Mouse (Mus musculus): ENCODE measurements at regions not wholly inside any gene's neighbourhood (a gene's known extent, or its start where the extent isn't known, plus 50 kb on each side); places are given as distances from the start of the nearest gene placed in this dataset.

DNA sequence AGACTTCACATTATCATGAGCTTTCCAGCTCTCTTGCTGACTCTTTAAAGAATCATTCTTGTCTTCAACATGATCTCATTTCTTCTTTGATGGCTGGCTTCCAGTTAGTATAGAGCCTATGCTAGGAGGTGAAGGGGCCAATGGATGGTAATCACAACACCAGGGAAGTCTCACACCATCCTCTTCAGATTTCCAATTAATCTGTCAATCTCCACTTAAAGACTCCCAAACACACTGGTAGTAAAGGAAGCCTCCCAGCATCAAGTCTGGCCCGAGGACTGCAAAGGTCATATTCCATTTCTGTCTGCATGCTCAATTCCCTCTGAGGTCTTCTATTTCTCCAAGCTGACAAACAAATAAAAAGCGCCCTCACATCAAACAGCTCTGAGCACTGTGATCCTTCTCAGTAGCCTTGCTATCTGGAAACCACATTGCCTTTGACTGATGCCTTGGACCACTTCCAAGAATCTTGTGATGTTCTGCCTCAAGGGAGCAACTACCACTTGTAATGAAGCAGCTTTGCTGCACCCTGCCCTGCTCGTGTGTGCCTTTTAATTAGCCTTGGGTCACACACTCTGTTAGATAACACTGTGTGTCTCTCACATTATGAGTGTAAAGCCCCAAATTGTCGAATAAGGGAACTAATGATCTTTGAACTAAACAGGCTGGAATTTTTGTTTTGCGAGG lies 629.0 kb upstream of the Cdh10 start:
- peak; percentile 42 for DNase-seq (ENCODE audit: low read depth, low spot score)

DNA sequence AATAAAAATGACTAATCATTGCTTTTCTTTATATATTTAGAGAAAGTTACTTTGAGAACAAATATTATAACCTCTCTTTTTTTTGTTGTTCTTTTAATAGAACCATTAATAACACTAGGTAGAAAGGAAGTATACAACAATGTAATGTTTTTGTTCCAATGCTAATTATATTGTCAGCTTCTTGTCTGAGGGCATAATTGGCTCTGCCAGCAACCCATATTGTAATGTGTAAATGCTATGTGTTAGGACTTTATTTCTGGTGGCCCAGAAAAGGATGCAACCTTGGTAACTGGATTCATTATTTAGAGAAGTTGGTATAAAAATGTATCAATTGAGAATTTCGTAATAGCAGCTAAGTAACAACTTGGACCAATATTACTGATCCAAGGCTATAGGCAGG lies 628.3 kb upstream of the Cdh10 start:
- DNase-seq (ENCODE audit: low read depth, low spot score): no peak

DNA sequence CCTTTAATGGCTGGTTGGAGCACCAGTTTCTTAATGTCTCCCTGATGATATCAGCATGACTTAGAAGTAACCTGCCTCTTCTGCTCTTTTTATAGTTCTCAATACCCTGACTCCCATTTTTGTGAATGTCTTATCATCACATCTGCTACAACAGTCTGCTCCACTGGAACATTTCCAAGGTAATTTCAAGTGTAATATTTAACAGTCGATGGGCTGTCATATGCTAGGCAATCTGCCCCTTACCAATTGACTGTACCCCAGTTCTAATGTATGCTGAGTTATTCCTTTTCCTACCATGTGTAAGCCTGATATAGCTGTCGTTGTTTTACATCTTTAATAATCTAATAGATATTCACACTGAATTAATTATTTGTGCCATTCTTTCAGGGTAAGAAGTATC lies 607.6 kb upstream of the Cdh10 start:
- peak; percentile 28 for DNase-seq (ENCODE audit: low read depth, low spot score)

DNA sequence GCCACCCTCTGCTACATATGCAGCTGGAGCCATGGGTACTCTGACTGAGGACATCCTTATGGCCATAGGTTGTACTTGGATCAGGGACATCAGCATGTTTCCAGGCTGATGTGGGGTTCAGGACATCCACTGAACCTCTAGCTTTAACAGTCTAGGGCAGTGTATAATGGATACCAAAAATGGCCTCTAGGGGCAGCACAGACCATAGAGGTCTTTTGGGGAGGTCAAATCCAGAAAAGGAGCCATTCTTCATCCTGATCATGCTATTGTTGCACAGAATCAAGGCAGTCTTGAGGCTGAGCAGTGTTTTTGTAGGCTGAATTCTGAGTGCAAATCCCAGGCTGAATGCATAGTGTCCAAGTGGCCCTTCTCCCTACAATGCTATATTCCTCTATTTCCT lies 598.8 kb upstream of the Cdh10 start:
- no peak for DNase-seq (ENCODE audit: low read depth, low spot score)

All from brain, embryonic 18.5 days (tissue).